Mouse (Mus musculus) G1E (cell line): ENCODE measurements around the gene Sox5. TPM values are rescaled to one million over a fixed set of nuclear protein-coding genes. Genes with fewer than 3 reads are reported as not detected.

ENCODE experiments used
- ATAC-seq: 2 replicates; pipeline ENCODE4 v1.8.0; 2016; ENCODE audit warnings: mild to moderate bottlenecking; ENCODE audit not compliant: insufficient number of reproducible peaks, poor library complexity, low FRiP score, severe bottlenecking; ENCODE audit errors: extremely low read depth
- DNase-seq: peaks from one replicate; pipeline ENCODE4 v3.0.0; 2012; ENCODE audit warnings: low spot score
- H3K27me3 ChIP-seq: 2 replicates; pipeline ENCODE4 v1.6.1; 2012; ENCODE audit warnings: mild to moderate bottlenecking, low read length, inconsistent platforms; ENCODE audit not compliant: insufficient read depth
- H3K36me3 ChIP-seq: replicated peaks from 2 replicates; pipeline ENCODE3; 2012; ENCODE audit warnings: mild to moderate bottlenecking, inconsistent platforms
- H3K4me1 ChIP-seq: 2 replicates; pipeline ENCODE4 v1.6.1; 2012; ENCODE audit warnings: low read depth, low read length, inconsistent platforms, mixed read lengths; ENCODE audit not compliant: insufficient read depth
- H3K4me3 ChIP-seq: 2 replicates; pipeline ENCODE4 v1.5.1; 2012; ENCODE audit warnings: low read depth, mild to moderate bottlenecking, inconsistent platforms, low read length, moderate library complexity, mixed read lengths
- H3K9me3 ChIP-seq: replicated peaks from 2 replicates; pipeline ENCODE4 v1.6.1; 2012; ENCODE audit warnings: inconsistent platforms
- CTCF ChIP-seq: IDR thresholded peaks from 2 replicates; pipeline ENCODE4 v1.5.1; 2012; ENCODE audit warnings: low read depth, low read length, inconsistent platforms, mixed read lengths
- GATA1 ChIP-seq: IDR thresholded peaks from 2 replicates; pipeline ENCODE4 v1.6.1; 2012; ENCODE audit warnings: borderline replicate concordance, low read length, inconsistent platforms, mixed read lengths
- GATA2 ChIP-seq: IDR thresholded peaks from 2 replicates; pipeline ENCODE4 v1.6.1; 2012; ENCODE audit warnings: low read depth, low read length, inconsistent platforms, borderline replicate concordance
- POLR2AphosphoS5 ChIP-seq: IDR thresholded peaks from 2 replicates; pipeline ENCODE4 v1.6.1; 2012; ENCODE audit warnings: low read depth, low read length, inconsistent platforms; ENCODE audit not compliant: insufficient replicate concordance
- TAL1 ChIP-seq: conservative IDR thresholded peaks from 2 replicates; pipeline ENCODE4 v1.6.1; 2012; ENCODE audit warnings: low read depth, low read length, inconsistent platforms, mixed read lengths
- polyA plus RNA-seq: library from polyadenylated mRNA; stranded (reverse); fragments of >175 nt; gene quantifications from 2 replicates; pipeline ENCODE4 v1.2.3, GENCODE M21; 2012
- total RNA-seq, 2 experiments: library from RNA; stranded (forward) in 1 of 2; stranded (reverse) in 1 of 2; fragments of 200-1000 nt in 1 of 2; fragments of >200 nt in 1 of 2; fragmentation: Nextera tagmentation in 1 of 2; gene quantifications; 2 replicates each; pipeline ENCODE4 v1.2.3; 2014 to 2017

Sox5 gene
- total and polyA plus RNA-seq, 3 experiments: 0.27 to 16.2 TPM; not detected in 1

GRCm38 (mm10) chr6:144584854-144585253, 196.9 kb downstream of the Sox5 start:
- ATAC-seq (no peak), DNase-seq (no peak)
- no peak for TF ChIP-seq CTCF
- Histone ChIP-seq H3K36me3 (no peaks in the 10 kb centered on the region), H3K4me3 (no peak overlapping the region), H3K27me3 (no peaks in the 10 kb centered on the region), H3K4me1 (no peaks in the 10 kb centered on the region), H3K9me3 (peaks cover 57% of the 10 kb centered on the region)

DNA sequence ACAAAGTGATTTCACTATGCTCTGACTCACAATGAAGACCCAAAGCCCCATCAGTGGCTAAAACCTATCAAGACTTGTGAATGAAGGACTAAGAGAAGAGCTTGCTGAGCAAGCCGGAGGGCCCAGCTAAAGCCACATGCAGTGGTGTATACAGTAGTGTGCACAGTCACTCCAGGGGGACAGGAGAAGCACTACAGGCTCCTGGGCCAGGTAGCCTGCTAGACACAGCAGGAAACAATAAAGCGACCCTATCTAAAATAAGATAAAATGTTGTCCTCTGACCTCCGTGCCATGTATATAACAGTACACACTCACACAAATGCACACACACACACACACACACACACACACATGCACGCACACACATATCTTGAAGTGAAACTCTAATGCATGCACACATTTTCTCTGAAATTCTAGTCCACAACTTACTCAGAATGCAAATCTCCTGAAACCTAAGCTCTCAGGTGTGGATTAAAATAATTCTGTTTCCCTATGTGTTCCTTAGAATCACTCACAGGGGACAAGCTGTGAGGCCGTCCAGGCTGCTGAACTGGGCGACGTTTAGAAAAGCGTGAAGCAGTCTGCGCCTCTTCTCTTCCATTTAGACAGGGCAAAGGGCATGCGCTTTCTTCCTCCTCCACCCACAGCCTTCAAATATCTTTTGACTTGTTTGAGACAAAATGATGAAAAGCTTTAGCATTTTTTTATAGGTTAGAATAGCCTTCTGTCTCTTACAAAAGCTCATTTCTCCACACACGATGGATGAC, 197.5 kb downstream of the Sox5 start:
- no peaks in the 10 kb centered on the region for H3K36me3 ChIP-seq
- no peak for DNase-seq

DNA sequence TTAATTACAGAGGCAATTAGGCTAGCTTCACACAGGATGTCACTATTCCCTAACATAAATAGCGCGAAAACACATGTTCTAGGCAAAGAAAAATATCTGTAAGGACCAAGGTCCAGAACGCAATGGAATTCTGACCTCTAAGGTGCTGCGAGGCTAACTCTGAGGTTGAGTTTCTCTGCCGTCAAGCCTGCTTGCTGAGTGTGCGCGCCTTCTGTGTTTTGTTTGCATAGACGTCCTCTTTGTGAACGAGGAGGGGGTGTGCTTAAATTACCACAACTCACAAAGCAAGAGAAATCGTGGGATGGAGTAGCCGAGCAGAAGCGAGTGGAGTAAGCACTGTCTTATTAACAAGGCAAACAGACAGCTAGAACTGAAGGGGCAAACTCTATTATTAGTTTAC, 202.5 kb downstream of the Sox5 start:
- DNase-seq (no peak), ATAC-seq (no peak)
- H3K27me3 ChIP-seq: no peaks in the 10 kb centered on the region
- H3K4me1 ChIP-seq: no peaks in the 10 kb centered on the region
- H3K9me3 ChIP-seq: peaks cover 68% of the 10 kb centered on the region
- H3K36me3 ChIP-seq: no peaks in the 10 kb centered on the region
- TF ChIP-seq CTCF: no peak
- H3K4me3 ChIP-seq: no peak overlapping the region

More for the DNA sequence above, 197.5 kb downstream of the Sox5 start:
- TF ChIP-seq GATA2 (no peak), CTCF (no peak), POLR2AphosphoS5 (no peak), GATA1 (no peak), TAL1 (no peak)
- H3K27me3 ChIP-seq: no peaks in the 10 kb centered on the region
- ATAC-seq: no peak
- H3K4me1 ChIP-seq: no peaks in the 10 kb centered on the region
- H3K4me3 ChIP-seq: no peak overlapping the region
- peaks cover 62% of the 10 kb centered on the region for H3K9me3 ChIP-seq

DNA sequence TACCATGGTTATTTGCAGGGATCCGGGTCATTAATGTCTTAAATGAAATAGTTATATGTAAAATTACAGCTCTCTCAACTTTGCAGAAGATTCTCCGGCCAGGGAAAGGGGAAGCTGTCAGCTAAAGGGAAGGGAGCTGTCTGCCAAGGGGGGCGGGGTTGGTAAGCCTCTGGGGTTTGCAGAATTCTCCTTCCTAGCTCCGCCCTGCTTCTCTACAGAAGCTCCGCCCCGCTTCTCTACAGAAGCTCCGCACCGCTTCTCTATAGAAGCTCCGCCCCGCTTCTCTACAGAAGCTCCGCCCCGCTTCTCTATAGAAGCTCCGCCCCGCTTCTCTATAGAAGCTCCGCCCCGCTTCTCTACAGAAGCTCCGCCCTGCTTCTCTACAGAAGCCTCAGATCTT, 210.9 kb downstream of the Sox5 start:
- Histone ChIP-seq H3K9me3 (peaks cover 57% of the 10 kb centered on the region), H3K4me1 (no peaks in the 10 kb centered on the region), H3K4me3 (no peak overlapping the region), H3K27me3 (no peaks in the 10 kb centered on the region), H3K36me3 (no peaks in the 10 kb centered on the region)
- no peak for ATAC-seq
- no peak for TF ChIP-seq CTCF
- no peak for TF ChIP-seq GATA1
- no peak for TF ChIP-seq GATA2
- no peak for TF ChIP-seq TAL1
- DNase-seq: no peak

DNA sequence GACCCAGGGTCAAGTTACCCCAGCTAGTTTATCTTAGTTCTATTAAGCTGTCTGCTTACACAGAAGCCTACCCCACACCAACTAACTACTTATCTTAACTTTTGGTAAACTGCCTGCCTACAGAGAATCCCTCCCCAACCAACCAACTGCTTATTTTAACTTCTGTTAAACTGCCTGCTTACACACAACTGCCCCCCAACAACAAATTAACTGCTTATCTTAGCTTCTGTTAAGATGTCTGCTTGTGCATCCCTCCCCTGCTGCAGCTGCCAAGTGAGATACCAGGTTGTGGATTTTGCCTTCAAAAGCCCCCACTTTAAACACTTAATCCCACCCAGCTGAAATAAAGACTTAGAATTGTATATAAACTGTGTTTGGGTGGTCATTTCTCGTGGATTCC, 215.9 kb downstream of the Sox5 start:
- no peak for DNase-seq
- TF ChIP-seq POLR2AphosphoS5 (no peak), TAL1 (no peak), CTCF (no peak), GATA1 (no peak)
- no peaks in the 10 kb centered on the region for H3K4me1 ChIP-seq
- peaks cover 71% of the 10 kb centered on the region for H3K9me3 ChIP-seq
- no peaks in the 10 kb centered on the region for H3K36me3 ChIP-seq
- no peak overlapping the region for H3K4me3 ChIP-seq
- no peak for ATAC-seq
- H3K27me3 ChIP-seq: no peaks in the 10 kb centered on the region

- Histone ChIP-seq H3K9me3 (peaks cover 59% of the 10 kb centered on the region), H3K36me3 (no peaks in the 10 kb centered on the region), H3K4me1 (no peaks in the 10 kb centered on the region), H3K27me3 (no peaks in the 10 kb centered on the region), H3K4me3 (no peak overlapping the region)
- DNase-seq (no peak), ATAC-seq (no peak)
- TF ChIP-seq TAL1: no peak
- TF ChIP-seq GATA1: no peak
- no peak for TF ChIP-seq GATA2
- TF ChIP-seq POLR2AphosphoS5: no peak
- TF ChIP-seq CTCF: no peak
These were observed 220.1 kb downstream of the Sox5 start for GRCm38 (mm10) chr6:144561718-144562117.

DNA sequence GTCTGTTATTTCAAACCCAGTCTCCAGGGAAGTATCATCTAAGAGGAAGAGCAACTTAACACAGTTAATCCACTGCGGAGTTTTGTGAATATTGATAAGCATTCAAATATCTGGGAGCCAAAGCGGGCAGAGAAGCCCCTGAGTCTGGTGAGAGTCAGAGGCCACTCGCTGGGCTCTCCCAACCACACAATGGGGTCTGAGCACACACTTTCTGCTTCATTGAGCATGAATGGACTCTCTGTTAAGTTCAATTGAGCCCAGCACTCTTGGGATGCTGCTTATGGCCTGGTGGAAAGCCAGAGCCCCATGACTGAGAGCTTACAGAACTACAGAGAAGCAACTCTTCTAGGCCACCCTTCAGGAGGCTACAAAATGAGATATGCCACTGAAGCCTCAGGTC, 221.6 kb downstream of the Sox5 start:
- peaks cover 49% of the 10 kb centered on the region for H3K9me3 ChIP-seq
- H3K4me3 ChIP-seq: no peak overlapping the region
- no peaks in the 10 kb centered on the region for H3K27me3 ChIP-seq
- ATAC-seq: no peak
- no peaks in the 10 kb centered on the region for H3K36me3 ChIP-seq
- DNase-seq: no peak
- no peaks in the 10 kb centered on the region for H3K4me1 ChIP-seq
- TF ChIP-seq GATA1: no peak
- TF ChIP-seq CTCF: no peak
- TF ChIP-seq POLR2AphosphoS5: no peak
- no peak for TF ChIP-seq TAL1
- TF ChIP-seq GATA2: no peak
